Mouse (Mus musculus) left cerebral cortex, adult 18-20 months (tissue): ENCODE measurements around the gene Ccdc65. TPM values are rescaled to one million over a fixed set of nuclear protein-coding genes. Genes with fewer than 3 reads are reported as not detected.
"Not testable (repeated sequence)": the region's sequence is repeated elsewhere in the genome, so short reads cannot be mapped to it uniquely, and the experiment has no call there.

Experiments
- DNase-seq, 2 experiments: peaks; one replicate each; pipeline ENCODE4 v3.0.0; 2021 to 2022; ENCODE audit warnings: low spot score in 2 of 2, mixed read lengths in 1 of 2
- total RNA-seq, 2 experiments: library from RNA; stranded (reverse); gene quantifications; 2 replicates each; pipeline ENCODE4 v1.2.3; 2021

The Ccdc65 gene
- total RNA-seq, 2 experiments from 2014 or later = 9.5 to 10.5 TPM

GRCm38 (mm10) chr15:98733976-98734566, 26.1 kb downstream of the Ccdc65 start:
- no peak for DNase-seq

GRCm38 (mm10) chr15:98736521-98736920, 28.5 kb downstream of the Ccdc65 start:
- no peak for DNase-seq

GRCm38 (mm10) chr15:98737881-98738280, 29.9 kb downstream of the Ccdc65 start:
- peak; percentile 32 to 34 for DNase-seq

- DNase-seq = no peak
These were observed 30.8 kb downstream of the Ccdc65 start for GRCm38 (mm10) chr15:98738796-98739195.

GRCm38 (mm10) chr15:98740219-98740618, 32.2 kb downstream of the Ccdc65 start:
- DNase-seq = no peak

- DNase-seq = no peak
These were observed 34.9 kb downstream of the Ccdc65 start for GRCm38 (mm10) chr15:98742766-98743428.

- not testable (repeated sequence) for DNase-seq
These were observed 35.9 kb downstream of the Ccdc65 start for GRCm38 (mm10) chr15:98743863-98744262.

GRCm38 (mm10) chr15:98746344-98746965, 38.4 kb downstream of the Ccdc65 start:
- DNase-seq = peak in 1 of 2 experiments; percentile 36

GRCm38 (mm10) chr15:98747296-98747695, 39.3 kb downstream of the Ccdc65 start:
- no peak for DNase-seq

- no peak for DNase-seq
These were observed 41.1 kb downstream of the Ccdc65 start for GRCm38 (mm10) chr15:98749093-98749492.

- no peak for DNase-seq
These were observed 45.0 kb downstream of the Ccdc65 start for GRCm38 (mm10) chr15:98753021-98753423.

- no peak for DNase-seq
These were observed 46.1 kb downstream of the Ccdc65 start for GRCm38 (mm10) chr15:98754125-98754524.

GRCm38 (mm10) chr15:98762201-98762621, 54.2 kb downstream of the Ccdc65 start:
- DNase-seq = peak; percentile 72 to 80

GRCm38 (mm10) chr15:98762670-98763529, 54.9 kb downstream of the Ccdc65 start, which contains the start of gene Arf3:
Arf3 (minus strand) TSS chr15:98763214.
- DNase-seq = peak; percentile 96 to 98

GRCm38 (mm10) chr15:98765929-98766328, 57.9 kb downstream of the Ccdc65 start:
- DNase-seq = no peak

- no peak for DNase-seq
These were observed 60.3 kb downstream of the Ccdc65 start for GRCm38 (mm10) chr15:98768259-98768658.

- no peak for DNase-seq
These were observed 63.9 kb downstream of the Ccdc65 start for GRCm38 (mm10) chr15:98771813-98772425.

- DNase-seq = no peak
These were observed 64.7 kb downstream of the Ccdc65 start for GRCm38 (mm10) chr15:98772511-98773211.
